Mouse (Mus musculus) erythroblast, embryonic 14.5 days (primary cell): ENCODE data around the gene Rab40c.

Experiments used
- GATA1 ChIP-seq: IDR thresholded peaks from 2 replicates; pipeline ENCODE4 v1.6.1; 2012; ENCODE audit warnings: low read length, inconsistent platforms, mixed read lengths
- TAL1 ChIP-seq: IDR thresholded peaks from 3 replicates; pipeline ENCODE4 v1.6.1; 2012; ENCODE audit warnings: low read length, inconsistent platforms, mixed read lengths

DNA sequence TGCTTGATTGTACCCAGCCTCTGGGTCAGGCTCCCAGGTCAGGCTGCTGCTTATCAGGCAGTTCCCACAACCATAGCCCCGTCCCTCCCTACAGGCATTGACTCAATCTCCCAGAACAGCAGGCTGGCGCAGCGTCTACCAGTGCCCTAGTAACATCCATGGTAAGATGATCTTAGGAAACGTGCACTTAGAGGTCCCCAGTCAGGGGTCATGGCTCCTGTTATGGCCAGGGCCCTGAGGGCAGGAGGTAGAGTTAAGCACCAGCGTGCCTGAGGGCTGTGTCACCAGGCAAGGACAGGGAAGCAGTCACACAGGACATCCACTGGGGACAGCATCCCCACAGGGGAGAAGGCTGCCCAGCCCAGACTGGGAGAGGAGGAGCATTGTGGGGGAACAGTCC is 37.2 kb downstream of the Rab40c start:
- TF ChIP-seq TAL1 (no peak), GATA1 (no peak)
